Mouse (Mus musculus) layer of hippocampus, adult 18-20 months (tissue): Measurements from ENCODE around the gene Sox13. TPM values are rescaled to one million over a fixed set of nuclear protein-coding genes. Genes with fewer than 3 reads are reported as not detected.

ENCODE experiments used
- DNase-seq, 2 experiments: peaks; one replicate each; pipeline ENCODE4 v3.0.0; 2022; ENCODE audit warnings: low spot score in 2 of 2
- total RNA-seq, 2 experiments: library from RNA; stranded (reverse); gene quantifications; 2 replicates each; pipeline ENCODE4 v1.2.3; 2021

The Sox13 gene
- total RNA-seq, 2 experiments from 2014 or later, result 7.4 to 7.9 TPM

GRCm38 (mm10) chr1:133431133-133431532, 7.0 kb upstream of the Sox13 start:
- DNase-seq, result no peak

- DNase-seq, result no peak
Observed at GRCm38 (mm10) chr1:133424547-133425140, 467 bp upstream of the Sox13 start.

- DNase-seq, result no peak
Observed at GRCm38 (mm10) chr1:133423166-133423542, 1.0 kb downstream of the Sox13 start.

- peak in 1 of 2 experiments; percentile 2 for DNase-seq
Observed at GRCm38 (mm10) chr1:133422615-133423161, 1.5 kb downstream of the Sox13 start.

- DNase-seq, result no peak
Observed at GRCm38 (mm10) chr1:133421975-133422570, 2.1 kb downstream of the Sox13 start.

GRCm38 (mm10) chr1:133421061-133421460, 3.1 kb downstream of the Sox13 start:
- no peak for DNase-seq

GRCm38 (mm10) chr1:133420491-133420890, 3.7 kb downstream of the Sox13 start:
- no peak for DNase-seq

- DNase-seq, result no peak
Observed at GRCm38 (mm10) chr1:133419178-133419834, 4.9 kb downstream of the Sox13 start.

GRCm38 (mm10) chr1:133418164-133418800, 5.9 kb downstream of the Sox13 start:
- no peak for DNase-seq

GRCm38 (mm10) chr1:133417539-133417938, 6.6 kb downstream of the Sox13 start:
- DNase-seq, result no peak

- no peak for DNase-seq
Observed at GRCm38 (mm10) chr1:133417113-133417512, 7.1 kb downstream of the Sox13 start.

- DNase-seq, result no peak
Observed at GRCm38 (mm10) chr1:133416472-133416871, 7.7 kb downstream of the Sox13 start.

- DNase-seq, result no peak
Observed at GRCm38 (mm10) chr1:133415505-133415904, 8.7 kb downstream of the Sox13 start.

GRCm38 (mm10) chr1:133415086-133415485, 9.1 kb downstream of the Sox13 start:
- no peak for DNase-seq

- no peak for DNase-seq
Observed at GRCm38 (mm10) chr1:133412941-133413340, 11.2 kb downstream of the Sox13 start.

- no peak for DNase-seq
Observed at GRCm38 (mm10) chr1:133411506-133412147, 12.6 kb downstream of the Sox13 start.

GRCm38 (mm10) chr1:133409786-133410185, 14.4 kb downstream of the Sox13 start:
- DNase-seq, result no peak

- DNase-seq, result no peak
Observed at GRCm38 (mm10) chr1:133408880-133409516, 15.2 kb downstream of the Sox13 start.

- DNase-seq, result no peak
Observed at GRCm38 (mm10) chr1:133408321-133408720, 15.9 kb downstream of the Sox13 start.

GRCm38 (mm10) chr1:133407436-133407835, 16.7 kb downstream of the Sox13 start:
- DNase-seq, result no peak

GRCm38 (mm10) chr1:133406614-133407013, 17.6 kb downstream of the Sox13 start:
- no peak for DNase-seq
